In genomic region chr12:111182378-111182777, GRCm38 (mm10) we compare ENCODE assay signal across 25 mouse cellular contexts. TPM values are rescaled to one million over a fixed set of nuclear protein-coding genes. Genes with fewer than 3 reads are reported as not detected.
"Had no signal": no experiment of that assay in that cellular context is flagged by ENCODE, and none has a peak within 500 bp of the region (broad histone marks: within the 10 kb centered on the region; RNA-seq: fewer than 3 reads in every experiment).

No protein-coding gene starts in this region.

- H3K9ac ChIP-seq: liver, embryonic 14.5 days; lung, embryonic 14.5 days; midbrain, embryonic 13.5 days; midbrain, embryonic 15.5 days; neural tube, embryonic 12.5 days had no signal

- H3K27ac ChIP-seq: liver, embryonic 14.5 days; midbrain, embryonic 13.5 days; midbrain, embryonic 15.5 days; neural tube, embryonic 12.5 days had no signal

- H3K4me1 ChIP-seq: midbrain, embryonic 15.5 days; neural tube, embryonic 12.5 days had no signal

- H3K36me3 ChIP-seq: midbrain, embryonic 13.5 days; midbrain, embryonic 15.5 days; neural tube, embryonic 12.5 days had no signal

- DNase-seq: lung, adult 18-20 months; lung, embryonic 14.5 days; lung, postnatal 10 days; lung, postnatal 4 days; right cerebral cortex, postnatal 25 days; right cerebral cortex, postnatal 4 days; spleen, adult 18-20 months; thymus, adult 18-20 months; thymus, postnatal 14 days; thymus, postnatal 36 days had no signal

- H3K9me3 ChIP-seq: megakaryocyte, embryonic 14.5 days; midbrain, embryonic 13.5 days; midbrain, embryonic 15.5 days; neural tube, embryonic 12.5 days had no signal

- H3K27me3 ChIP-seq: megakaryocyte, embryonic 14.5 days; midbrain, embryonic 13.5 days; midbrain, embryonic 15.5 days; neural tube, embryonic 12.5 days had no signal

- ATAC-seq: midbrain, embryonic 13.5 days; midbrain, embryonic 15.5 days had no signal

- H3K4me2 ChIP-seq: lung, embryonic 14.5 days; midbrain, embryonic 11.5 days; midbrain, embryonic 13.5 days; midbrain, embryonic 15.5 days; neural tube, embryonic 12.5 days had no signal

- H3K4me3 ChIP-seq: megakaryocyte, embryonic 14.5 days; midbrain, embryonic 13.5 days; midbrain, embryonic 15.5 days; myocyte; neural tube, embryonic 12.5 days had no signal

RNA-seq across cellular contexts. Expression of gene 4930595D18Rik, which starts 1.9 kb away (rescaled TPM):
- total RNA-seq: midbrain, postnatal 0 days; neutrophil, adult 5-6 weeks had no signal
- polyA plus RNA-seq: liver, embryonic 14.5 days; liver, embryonic 16.5 days; lung, embryonic 14.5 days; lung, embryonic 16.5 days; midbrain, embryonic 11.5 days; midbrain, embryonic 13.5 days; myocyte; neural tube, embryonic 12.5 days; neural tube, embryonic 14.5 days; small intestine, adult 2 months; stomach, embryonic 14.5 days; stomach, embryonic 16.5 days had no signal
